Mouse (Mus musculus): Measurements from ENCODE around the gene Cpn2. TPM values are rescaled to one million over a fixed set of nuclear protein-coding genes. Genes with fewer than 3 reads are reported as not detected.

The Cpn2 gene
- polyA plus RNA-seq, 1 experiment from 2014 or later, result not detected

DNA sequence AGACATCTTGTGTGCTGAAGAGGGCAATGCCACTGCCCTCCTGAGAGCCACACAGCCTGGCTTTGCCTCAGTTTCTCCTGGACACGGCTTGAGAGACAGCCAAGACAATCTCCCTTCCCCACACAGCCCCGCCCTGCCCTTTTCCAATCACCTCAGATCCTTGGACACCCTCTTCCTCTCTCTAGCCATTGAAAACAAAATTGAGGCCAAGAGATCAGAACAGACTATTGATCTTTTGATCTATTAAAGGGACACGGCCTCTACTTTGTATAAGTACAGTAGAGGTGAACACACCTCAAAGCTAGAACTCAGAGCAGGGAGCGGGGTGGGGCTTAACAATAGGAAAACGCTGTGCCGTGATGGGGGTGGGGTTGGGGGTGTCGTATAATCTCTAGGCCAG is 8.9 kb downstream of the Cpn2 start:
- H3K9me3 ChIP-seq (replicated peaks; ENCODE audit: control insufficient read depth, low read length), result no peaks in the 10 kb centered on the region
- ATAC-seq (no peak), DNase-seq (ENCODE audit: low spot score) (no peak)
- H3K9ac ChIP-seq (ENCODE audit: low read length), result no peak overlapping the region
- H3K4me2 ChIP-seq (ENCODE audit: low read length), result no peak overlapping the region
- WGBS, result 89% methylated on average over 7 of the region's 7 CpGs
- no peaks in the 10 kb centered on the region for H3K36me3 ChIP-seq (ENCODE audit: control insufficient read depth, insufficient read depth, low read length)
- H3K4me1 ChIP-seq (ENCODE audit: control insufficient read depth, insufficient read depth, low read length), result no peaks in the 10 kb centered on the region
- no peak overlapping the region for H3K4me3 ChIP-seq (ENCODE audit: low read depth, low read length)
- H3K27me3 ChIP-seq (replicated peaks; ENCODE audit: control insufficient read depth, insufficient read depth, low read length), result no peaks in the 10 kb centered on the region
- H3K27ac ChIP-seq (ENCODE audit: low read depth, low read length), result no peak overlapping the region

DNA sequence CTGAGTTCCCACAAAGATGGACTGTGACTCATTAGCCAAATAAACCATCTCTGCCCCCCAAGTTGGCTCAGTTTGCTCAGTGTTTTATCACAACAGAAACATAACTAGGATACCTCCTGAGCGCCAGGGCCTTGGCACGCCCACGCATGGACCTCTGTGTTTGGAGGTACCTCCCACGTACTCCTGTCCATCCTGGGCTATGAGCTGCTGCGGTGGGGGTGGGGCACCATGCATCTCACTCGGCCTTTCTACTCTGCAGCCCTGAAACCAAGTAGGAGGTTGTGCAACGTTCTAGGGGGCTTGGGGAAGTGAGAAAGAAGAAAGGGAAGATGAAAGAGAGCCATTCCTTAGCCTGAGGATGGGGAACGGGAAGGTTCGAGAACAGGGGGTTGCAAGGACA is 9.6 kb downstream of the Cpn2 start:
- Histone ChIP-seq H3K27ac (ENCODE audit: low read depth, low read length) (no peak overlapping the region), H3K9ac (ENCODE audit: low read length) (no peak overlapping the region), H3K4me3 (ENCODE audit: low read depth, low read length) (no peak overlapping the region), H3K4me1 (ENCODE audit: control insufficient read depth, insufficient read depth, low read length) (no peaks in the 10 kb centered on the region), H3K36me3 (ENCODE audit: control insufficient read depth, insufficient read depth, low read length) (no peaks in the 10 kb centered on the region), H3K9me3 (replicated peaks; ENCODE audit: control insufficient read depth, low read length) (no peaks in the 10 kb centered on the region), H3K4me2 (ENCODE audit: low read length) (no peak overlapping the region), H3K27me3 (replicated peaks; ENCODE audit: control insufficient read depth, insufficient read depth, low read length) (no peaks in the 10 kb centered on the region)
- ATAC-seq, result no peak
- 83% methylated on average over 9 of the region's 9 CpGs for WGBS
- DNase-seq (ENCODE audit: low spot score), result no peak

DNA sequence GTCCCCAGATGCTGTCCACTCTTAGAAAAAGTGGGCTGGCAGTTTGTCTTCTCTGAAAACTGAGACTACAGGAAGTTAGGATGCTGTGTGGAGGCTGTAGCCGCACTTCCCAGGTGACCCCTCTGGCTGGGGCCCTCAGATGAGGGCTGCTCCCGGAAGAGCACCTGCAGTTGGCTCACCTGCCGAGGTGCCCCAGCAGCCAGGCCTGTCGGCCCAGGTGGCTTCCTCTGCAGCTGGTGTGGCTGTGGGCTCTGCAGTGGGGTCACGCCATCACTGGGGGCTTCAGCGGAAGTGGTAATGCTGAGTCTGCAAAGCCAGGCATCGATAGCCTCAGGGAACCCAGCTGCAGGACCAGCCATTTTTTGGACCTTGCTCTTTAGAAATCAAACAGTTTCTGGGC is 12.2 kb downstream of the Cpn2 start:
- Histone ChIP-seq H3K27me3 (replicated peaks; ENCODE audit: control insufficient read depth, insufficient read depth, low read length) (no peaks in the 10 kb centered on the region), H3K27ac (ENCODE audit: low read depth, low read length) (no peak overlapping the region), H3K9me3 (replicated peaks; ENCODE audit: control insufficient read depth, low read length) (no peaks in the 10 kb centered on the region), H3K4me3 (ENCODE audit: low read depth, low read length) (no peak overlapping the region), H3K36me3 (ENCODE audit: control insufficient read depth, insufficient read depth, low read length) (no peaks in the 10 kb centered on the region), H3K9ac (ENCODE audit: low read length) (no peak overlapping the region), H3K4me2 (ENCODE audit: low read length) (no peak overlapping the region), H3K4me1 (ENCODE audit: control insufficient read depth, insufficient read depth, low read length) (no peaks in the 10 kb centered on the region)
- WGBS, result 74% methylated on average over 7 of the region's 7 CpGs
- DNase-seq (ENCODE audit: low spot score) (no peak), ATAC-seq (no peak)

DNA sequence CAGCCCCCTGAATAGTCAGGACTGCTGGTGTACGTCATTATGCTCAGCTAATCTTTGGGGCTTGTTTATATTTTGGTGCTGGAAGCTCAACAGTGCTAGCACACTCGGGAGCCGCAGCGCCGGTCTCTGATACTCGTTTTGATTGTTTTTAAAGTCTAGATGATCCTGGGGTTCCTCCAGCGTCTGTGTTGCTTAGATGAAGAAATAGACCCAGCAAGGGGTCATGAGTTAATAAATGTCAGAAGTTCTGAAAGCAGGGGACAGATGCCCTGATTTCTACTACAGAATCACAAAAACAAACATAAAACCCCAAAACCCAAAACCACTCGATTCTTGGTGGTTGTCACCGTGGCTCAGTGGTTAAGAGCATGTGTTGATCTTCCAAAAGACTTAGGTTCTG is 13.4 kb downstream of the Cpn2 start:
- Histone ChIP-seq H3K4me3 (ENCODE audit: low read depth, low read length) (no peak overlapping the region), H3K27me3 (replicated peaks; ENCODE audit: control insufficient read depth, insufficient read depth, low read length) (no peaks in the 10 kb centered on the region), H3K4me2 (ENCODE audit: low read length) (no peak overlapping the region), H3K27ac (ENCODE audit: low read depth, low read length) (no peak overlapping the region), H3K36me3 (ENCODE audit: control insufficient read depth, insufficient read depth, low read length) (no peaks in the 10 kb centered on the region), H3K9me3 (replicated peaks; ENCODE audit: control insufficient read depth, low read length) (no peaks in the 10 kb centered on the region), H3K4me1 (ENCODE audit: control insufficient read depth, insufficient read depth, low read length) (no peaks in the 10 kb centered on the region), H3K9ac (ENCODE audit: low read length) (no peak overlapping the region)
- DNase-seq (ENCODE audit: low spot score), result no peak
- no peak for ATAC-seq
- 79% methylated on average over 9 of the region's 9 CpGs for WGBS

DNA sequence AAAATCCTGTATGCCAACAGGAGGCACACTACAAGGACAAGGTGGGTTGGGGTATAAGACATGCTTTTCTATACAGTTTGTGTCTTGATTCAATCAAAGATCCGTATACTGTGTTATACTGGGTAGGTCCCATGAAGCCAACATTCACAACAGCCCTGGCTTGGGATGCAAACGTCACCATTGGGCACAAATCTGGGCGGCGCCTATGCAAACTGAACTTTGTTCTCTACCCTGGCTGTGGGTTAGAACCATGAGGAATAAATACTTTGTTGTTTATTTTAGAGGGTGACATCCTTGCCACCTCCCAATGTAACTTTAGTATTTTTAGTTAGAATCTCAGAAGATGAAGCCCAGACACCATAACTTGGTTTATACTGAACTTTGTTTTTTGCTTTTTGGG is 13.9 kb downstream of the Cpn2 start:
- Histone ChIP-seq H3K27ac (ENCODE audit: low read depth, low read length) (no peak overlapping the region), H3K27me3 (replicated peaks; ENCODE audit: control insufficient read depth, insufficient read depth, low read length) (no peaks in the 10 kb centered on the region), H3K9ac (ENCODE audit: low read length) (no peak overlapping the region), H3K36me3 (ENCODE audit: control insufficient read depth, insufficient read depth, low read length) (no peaks in the 10 kb centered on the region), H3K9me3 (replicated peaks; ENCODE audit: control insufficient read depth, low read length) (no peaks in the 10 kb centered on the region), H3K4me2 (ENCODE audit: low read length) (no peak overlapping the region), H3K4me3 (ENCODE audit: low read depth, low read length) (no peak overlapping the region), H3K4me1 (ENCODE audit: control insufficient read depth, insufficient read depth, low read length) (no peaks in the 10 kb centered on the region)
- ATAC-seq, result no peak
- WGBS, result 86% methylated on average over 4 of the region's 4 CpGs
- no peak for DNase-seq (ENCODE audit: low spot score)

DNA sequence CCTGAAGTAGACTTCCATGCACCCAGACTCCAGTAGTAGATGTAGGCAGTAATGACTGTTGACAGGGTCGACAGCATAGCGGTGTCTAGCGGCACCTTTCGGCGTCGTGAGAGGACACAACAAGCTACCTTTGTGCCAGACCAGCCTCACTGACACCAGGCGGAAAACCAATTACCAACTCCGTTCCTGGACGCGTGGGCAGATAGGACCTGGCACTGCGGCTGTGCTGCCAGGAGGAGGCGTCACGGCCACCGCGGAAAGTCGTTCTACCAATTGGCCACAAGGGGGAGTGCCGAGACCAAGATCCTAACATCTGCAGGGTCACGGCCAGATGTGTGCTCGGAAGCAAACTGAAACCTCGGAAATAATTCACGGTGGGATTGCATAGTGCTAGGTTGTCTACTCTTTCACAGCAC is 15.3 kb downstream of the Cpn2 start:
- DNase-seq (ENCODE audit: low spot score), result peak; percentile 73
- H3K9me3 ChIP-seq (replicated peaks; ENCODE audit: control insufficient read depth, low read length), result no peaks in the 10 kb centered on the region
- no peaks in the 10 kb centered on the region for H3K27me3 ChIP-seq (replicated peaks; ENCODE audit: control insufficient read depth, insufficient read depth, low read length)
- H3K9ac ChIP-seq (ENCODE audit: low read length), result no peak overlapping the region
- H3K4me2 ChIP-seq (ENCODE audit: low read length), result peak overlapping the region; percentile 31; the same call in 1 of the 2 replicates
- peak; percentile 66 for ATAC-seq
- no peak overlapping the region for H3K27ac ChIP-seq (ENCODE audit: low read depth, low read length)
- H3K36me3 ChIP-seq (ENCODE audit: control insufficient read depth, insufficient read depth, low read length), result no peaks in the 10 kb centered on the region
- no peak overlapping the region for H3K4me3 ChIP-seq (ENCODE audit: low read depth, low read length)
- 1% methylated on average over 21 of the region's 21 CpGs for WGBS
- H3K4me1 ChIP-seq (ENCODE audit: control insufficient read depth, insufficient read depth, low read length), result no peaks in the 10 kb centered on the region

DNA sequence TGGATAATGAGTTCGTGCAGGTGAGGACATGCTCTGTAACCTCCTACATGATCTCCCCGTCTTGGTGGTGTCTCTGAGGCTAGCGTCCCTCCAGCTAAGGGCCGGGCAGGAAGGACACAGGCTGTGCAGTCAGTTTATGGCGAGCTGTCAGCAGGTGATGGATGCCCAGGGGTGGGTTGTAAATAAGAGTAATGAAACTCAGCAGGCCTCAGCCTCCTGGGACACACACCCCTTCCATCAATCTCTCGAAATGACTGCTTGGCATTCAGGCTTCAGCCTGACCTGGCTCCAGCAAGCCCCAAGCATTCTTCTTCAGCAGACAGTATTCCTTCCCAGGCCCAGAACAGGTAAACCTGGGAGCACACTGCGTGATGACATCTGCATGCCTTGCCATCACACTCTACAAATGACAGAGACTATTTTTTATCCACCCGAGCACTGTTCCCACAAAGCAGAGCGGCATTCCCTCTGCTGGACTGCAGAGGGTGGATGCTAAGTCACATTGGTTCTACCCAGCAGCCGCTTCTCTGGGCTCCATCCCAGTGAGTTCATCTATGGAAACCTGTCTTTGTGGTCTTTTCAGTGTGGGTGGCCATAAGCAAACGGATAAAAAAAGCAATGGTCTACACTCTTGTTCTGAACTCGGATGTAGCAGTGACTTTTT is 23.1 kb downstream of the Cpn2 start:
- H3K27ac ChIP-seq (ENCODE audit: low read depth, low read length), result no peak overlapping the region
- no peaks in the 10 kb centered on the region for H3K4me1 ChIP-seq (ENCODE audit: control insufficient read depth, insufficient read depth, low read length)
- no peak overlapping the region for H3K4me2 ChIP-seq (ENCODE audit: low read length)
- ATAC-seq, result no peak
- no peaks in the 10 kb centered on the region for H3K9me3 ChIP-seq (replicated peaks; ENCODE audit: control insufficient read depth, low read length)
- H3K27me3 ChIP-seq (replicated peaks; ENCODE audit: control insufficient read depth, insufficient read depth, low read length), result no peaks in the 10 kb centered on the region
- 87% methylated on average over 12 of the region's 12 CpGs for WGBS
- DNase-seq (ENCODE audit: low spot score), result no peak
- no peak overlapping the region for H3K9ac ChIP-seq (ENCODE audit: low read length)
- no peaks in the 10 kb centered on the region for H3K36me3 ChIP-seq (ENCODE audit: control insufficient read depth, insufficient read depth, low read length)
- H3K4me3 ChIP-seq (ENCODE audit: low read depth, low read length), result no peak overlapping the region

DNA sequence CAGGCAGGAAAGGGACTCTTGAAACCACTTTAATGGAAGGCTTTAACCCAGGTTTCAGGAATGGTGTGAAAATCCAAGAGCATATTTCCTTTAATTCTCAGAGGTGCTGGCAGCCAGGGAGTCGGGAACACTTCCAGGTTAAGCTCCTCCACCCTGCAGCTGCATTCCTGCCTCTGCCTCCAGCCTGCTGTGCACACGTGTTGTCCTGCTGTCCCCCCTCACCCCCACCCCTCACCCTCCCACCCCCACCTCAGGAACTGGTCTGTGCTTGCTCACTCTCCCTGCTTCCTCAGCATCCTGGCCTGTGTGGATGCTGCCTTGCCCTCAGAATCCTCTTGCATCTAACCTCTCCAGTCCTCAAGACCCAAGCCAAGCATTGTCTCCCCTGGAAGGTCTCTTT is 25.7 kb downstream of the Cpn2 start:
- Histone ChIP-seq H3K4me3 (ENCODE audit: low read depth, low read length) (no peak overlapping the region), H3K4me1 (ENCODE audit: control insufficient read depth, insufficient read depth, low read length) (peaks cover 3% of the 10 kb centered on the region), H3K4me2 (ENCODE audit: low read length) (no peak overlapping the region), H3K27ac (ENCODE audit: low read depth, low read length) (no peak overlapping the region), H3K36me3 (ENCODE audit: control insufficient read depth, insufficient read depth, low read length) (no peaks in the 10 kb centered on the region), H3K9me3 (replicated peaks; ENCODE audit: control insufficient read depth, low read length) (no peaks in the 10 kb centered on the region), H3K9ac (ENCODE audit: low read length) (no peak overlapping the region), H3K27me3 (replicated peaks; ENCODE audit: control insufficient read depth, insufficient read depth, low read length) (0 out of 2 replicates have a peak, but pooled peaks cover 3% of the 10 kb centered on the region)
- ATAC-seq (no peak), DNase-seq (ENCODE audit: low spot score) (no peak)
- 31% methylated on average over 2 of the region's 2 CpGs for WGBS

DNA sequence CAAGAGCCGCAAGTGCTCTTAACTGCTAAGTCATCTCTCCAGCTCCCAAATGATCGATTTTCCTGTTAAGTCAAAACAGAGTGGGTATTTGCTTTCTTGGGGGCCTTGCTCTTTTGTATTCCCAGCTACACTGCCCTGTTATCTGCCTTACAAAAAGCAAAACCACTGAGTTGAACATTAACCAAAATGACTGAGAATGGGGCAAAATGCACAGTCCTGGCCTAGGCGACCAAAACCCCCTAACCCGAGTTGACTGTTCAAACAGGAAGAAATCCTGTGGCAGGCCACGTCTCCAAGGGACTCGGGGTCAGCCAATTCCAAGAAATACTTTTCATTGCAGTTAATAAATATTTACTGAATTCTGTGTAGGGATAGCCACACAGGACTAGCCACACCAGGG is 28.5 kb downstream of the Cpn2 start:
- no peaks in the 10 kb centered on the region for H3K36me3 ChIP-seq (ENCODE audit: control insufficient read depth, insufficient read depth, low read length)
- H3K4me2 ChIP-seq (ENCODE audit: low read length), result no peak overlapping the region
- no peak overlapping the region for H3K27ac ChIP-seq (ENCODE audit: low read depth, low read length)
- DNase-seq (ENCODE audit: low spot score), result no peak
- H3K9ac ChIP-seq (ENCODE audit: low read length), result no peak overlapping the region
- ATAC-seq, result no peak
- no peak overlapping the region for H3K4me3 ChIP-seq (ENCODE audit: low read depth, low read length)
- H3K4me1 ChIP-seq (ENCODE audit: control insufficient read depth, insufficient read depth, low read length), result peaks cover 5% of the 10 kb centered on the region
- peaks cover 8% of the 10 kb centered on the region; the same call in 1 of the 2 replicates for H3K27me3 ChIP-seq (replicated peaks; ENCODE audit: control insufficient read depth, insufficient read depth, low read length)
- 86% methylated on average over 6 of the region's 6 CpGs for WGBS
- H3K9me3 ChIP-seq (replicated peaks; ENCODE audit: control insufficient read depth, low read length), result no peaks in the 10 kb centered on the region

All from forebrain, embryonic 14.5 days (tissue).